Mouse (Mus musculus) midbrain, postnatal 0 days (tissue): ENCODE measurements at regions not wholly inside any gene's neighbourhood (a gene's known extent, or its start where the extent isn't known, plus 50 kb on each side); places are given as distances from the start of the nearest gene placed in this dataset.
A peak's percentile ranks its signal among the peaks of the same experiment; 100 is the strongest.

Experiments used
- ATAC-seq: fragments of 200-750 bp; cut with Nextera tagmentation; 2 replicates; pipeline ENCODE4 v1.8.0; 2017; ENCODE audit warnings: moderate number of reproducible peaks, mild to moderate bottlenecking, moderate TSS enrichment, moderate library complexity; ENCODE audit not compliant: low FRiP score
- DNase-seq: peaks from one replicate; pipeline ENCODE4 v3.0.0-alpha.2; 2015; ENCODE audit warnings: low spot score
- H3K27ac ChIP-seq: fragments of 300-500 bp; sonication (generic); 2 replicates; pipeline ENCODE4 v1.5.1; 2014; ENCODE audit warnings: low read depth, mild to moderate bottlenecking, low read length, mixed read lengths
- H3K27me3 ChIP-seq: fragments of 300-500 bp; sonication (generic); 2 replicates; pipeline ENCODE4 v1.6.1; 2014; ENCODE audit warnings: low read length, control low read depth, mixed read lengths; ENCODE audit not compliant: insufficient read depth
- H3K36me3 ChIP-seq: fragments of 300-500 bp; sonication (generic); 2 replicates; pipeline ENCODE4 v1.6.1; 2014; ENCODE audit warnings: low read length, control low read depth, mixed read lengths; ENCODE audit not compliant: insufficient read depth
- H3K4me1 ChIP-seq: fragments of 300-500 bp; sonication (generic); 2 replicates; pipeline ENCODE4 v1.6.1; 2014; ENCODE audit warnings: mild to moderate bottlenecking, control low read depth, antibody characterized with exemption, low read length, mixed read lengths; ENCODE audit not compliant: insufficient read depth
- H3K4me2 ChIP-seq: fragments of 300-500 bp; sonication (generic); 2 replicates; pipeline ENCODE4 v1.6.1; 2014; ENCODE audit warnings: low read depth, mild to moderate bottlenecking, low read length, mixed read lengths; ENCODE audit not compliant: poor library complexity, severe bottlenecking
- H3K4me3 ChIP-seq: fragments of 300-500 bp; sonication (generic); 2 replicates; pipeline ENCODE4 v1.5.1; 2014; ENCODE audit warnings: low read depth, mild to moderate bottlenecking, low read length, moderate library complexity
- H3K9ac ChIP-seq: fragments of 300-500 bp; sonication (generic); replicated peaks from 2 replicates; pipeline ENCODE4 v1.6.1; 2014; ENCODE audit warnings: mild to moderate bottlenecking, low read length, moderate library complexity, mixed read lengths; ENCODE audit not compliant: poor library complexity, severe bottlenecking
- H3K9me3 ChIP-seq: fragments of 300-500 bp; sonication (generic); 2 replicates; pipeline ENCODE4 v1.6.1; 2016; ENCODE audit warnings: low read length, control low read depth
- CTCF ChIP-seq: IDR thresholded peaks from 2 replicates; pipeline ENCODE4 v1.5.1; 2016; ENCODE audit warnings: antibody characterized with exemption, mild to moderate bottlenecking
- WGBS: fragments of 180-500 bp; shearing (Covaris S2); extraction: QIAGEN DNeasy Blood & Tissue Kit; methylation state at CpG from one replicate; pipeline ENCODE4 v1.1.7; 2014; 5-methylcytosine and 5-hydroxymethylcytosine counted together

GRCm38 (mm10) chr4:11903861-11904260, 77.2 kb downstream of the Gm10604 start:
- H3K9ac ChIP-seq = no peak overlapping the region
- no peak overlapping the region for H3K4me3 ChIP-seq
- peak; percentile 7; the same call in 1 of the 2 replicates for TF ChIP-seq CTCF
- H3K27ac ChIP-seq = no peak overlapping the region
- ATAC-seq (no peak), DNase-seq (no peak)
- H3K4me1 ChIP-seq = no peaks in the 10 kb centered on the region
- H3K27me3 ChIP-seq = no peaks in the 10 kb centered on the region
- WGBS = 94% methylated on average over 1 of the region's 1 CpGs
- no peaks in the 10 kb centered on the region for H3K36me3 ChIP-seq
- no peaks in the 10 kb centered on the region for H3K9me3 ChIP-seq
- H3K4me2 ChIP-seq = no peak overlapping the region

- no peak for DNase-seq
- WGBS = 88% methylated on average over 5 of the region's 5 CpGs
- no peaks in the 10 kb centered on the region for H3K4me1 ChIP-seq
These were observed 77.7 kb downstream of the Gm10604 start for GRCm38 (mm10) chr4:11903401-11903800.

GRCm38 (mm10) chr4:11899979-11900624, 81.0 kb downstream of the Gm10604 start:
- no peaks in the 10 kb centered on the region for H3K36me3 ChIP-seq
- H3K27me3 ChIP-seq = no peaks in the 10 kb centered on the region
- DNase-seq = no peak
- H3K4me1 ChIP-seq = no peaks in the 10 kb centered on the region
- TF ChIP-seq CTCF = peak; percentile 17; the same call in 1 of the 2 replicates
- WGBS = 11% methylated on average over 10 of the region's 10 CpGs
- peak; percentile 79; the same call in 1 of the 2 replicates for ATAC-seq
- H3K9ac ChIP-seq = no peak overlapping the region
- H3K4me2 ChIP-seq = no peak overlapping the region
- no peaks in the 10 kb centered on the region for H3K9me3 ChIP-seq
- no peak overlapping the region for H3K4me3 ChIP-seq
- peak overlapping the region; percentile 63; the same call in 1 of the 2 replicates for H3K27ac ChIP-seq

More at GRCm38 (mm10) chr4:11903401-11903800, 77.7 kb downstream of the Gm10604 start:
- H3K4me2 ChIP-seq = no peak overlapping the region
- H3K9ac ChIP-seq = no peak overlapping the region
- no peaks in the 10 kb centered on the region for H3K9me3 ChIP-seq
- no peak overlapping the region for H3K27ac ChIP-seq
- H3K27me3 ChIP-seq = no peaks in the 10 kb centered on the region
- no peak overlapping the region for H3K4me3 ChIP-seq
- no peak for ATAC-seq
- H3K36me3 ChIP-seq = no peaks in the 10 kb centered on the region
- TF ChIP-seq CTCF = no peak

DNA sequence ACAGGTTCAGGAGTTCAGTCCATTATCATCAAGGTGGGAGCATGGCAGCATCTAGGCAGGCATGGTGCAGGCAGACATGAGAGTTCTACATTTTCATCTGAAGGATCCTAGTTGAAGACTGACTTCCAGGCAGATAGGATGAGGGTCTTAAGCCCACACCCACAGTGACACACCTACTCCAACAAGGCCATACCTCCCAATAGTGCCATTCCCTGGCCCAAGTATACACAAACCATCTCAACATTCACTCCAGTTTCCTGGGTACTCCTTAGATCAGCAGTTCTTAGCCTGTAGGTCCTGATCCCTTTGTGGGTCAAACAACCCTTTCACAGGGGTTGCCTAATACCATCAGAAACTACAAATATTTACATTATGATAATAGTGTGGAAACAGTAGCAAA, 83.8 kb downstream of the Gm10604 start:
- Histone ChIP-seq H3K4me3 (no peak overlapping the region), H3K4me2 (no peak overlapping the region), H3K27ac (no peak overlapping the region), H3K9me3 (no peaks in the 10 kb centered on the region), H3K9ac (no peak overlapping the region), H3K4me1 (no peaks in the 10 kb centered on the region), H3K36me3 (no peaks in the 10 kb centered on the region), H3K27me3 (no peaks in the 10 kb centered on the region)
- TF ChIP-seq CTCF = no peak
- ATAC-seq (no peak), DNase-seq (no peak)

GRCm38 (mm10) chr4:11895857-11896825, 84.9 kb downstream of the Gm10604 start:
- no peak for DNase-seq
- H3K4me3 ChIP-seq = no peak overlapping the region
- WGBS = 85% methylated on average over 6 of the region's 6 CpGs
- H3K4me2 ChIP-seq = no peak overlapping the region
- H3K27me3 ChIP-seq = no peaks in the 10 kb centered on the region
- H3K9me3 ChIP-seq = no peaks in the 10 kb centered on the region
- ATAC-seq = no peak
- no peaks in the 10 kb centered on the region for H3K36me3 ChIP-seq
- TF ChIP-seq CTCF = no peak
- no peak overlapping the region for H3K9ac ChIP-seq
- no peak overlapping the region for H3K27ac ChIP-seq
- H3K4me1 ChIP-seq = no peaks in the 10 kb centered on the region
